Mouse (Mus musculus) bone marrow, adult 2 months (tissue): Measurements from ENCODE around the gene Gm11595.

Experiments used
- CTCF ChIP-seq: fragments of 200-500 bp; IDR thresholded peaks from 2 replicates; pipeline ENCODE4 v1.5.1; 2011; ENCODE audit warnings: low read length, control low read depth; ENCODE audit not compliant: control insufficient read depth, insufficient read depth
- POLR2A ChIP-seq: fragments of 200-500 bp; IDR thresholded peaks from 2 replicates; pipeline ENCODE4 v1.6.1; 2011; ENCODE audit warnings: low read depth, mild to moderate bottlenecking, control low read depth, low read length, borderline replicate concordance; ENCODE audit not compliant: control insufficient read depth

DNA sequence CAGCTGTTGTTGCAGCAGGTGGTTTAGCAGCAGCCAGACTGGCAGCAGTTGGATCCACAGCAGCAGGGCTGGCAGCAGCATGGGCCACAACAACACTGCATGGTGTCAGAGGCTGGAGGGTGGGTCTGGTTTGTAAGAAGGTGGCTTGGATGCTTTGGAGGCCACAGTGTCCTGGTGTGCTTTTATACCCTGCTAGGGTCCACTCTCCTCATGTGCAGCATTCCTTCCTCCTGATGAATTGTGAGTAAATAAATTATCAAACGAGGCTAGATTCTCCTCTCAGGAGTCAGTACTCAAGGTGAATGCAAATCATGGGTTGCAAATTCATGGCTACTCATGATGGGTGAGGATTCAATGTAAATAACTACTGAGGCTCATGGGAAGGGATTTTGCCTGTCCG is 38.5 kb downstream of the Gm11595 start, which contains the start of gene Gm14180:
- TF ChIP-seq POLR2A (no peak), CTCF (no peak)
